Mouse (Mus musculus) midbrain, embryonic 13.5 days (tissue): ENCODE data around the gene Cnnm4. TPM values are rescaled to one million over a fixed set of nuclear protein-coding genes. Genes with fewer than 3 reads are reported as not detected.

ENCODE experiments used
- ATAC-seq: fragments of 200-750 bp; cut with Nextera tagmentation; 2 replicates; pipeline ENCODE4 v1.8.0; 2017; ENCODE audit warnings: mild to moderate bottlenecking, moderate TSS enrichment, moderate library complexity
- H3K27ac ChIP-seq: fragments of 300-500 bp; sonication (generic); 2 replicates; pipeline ENCODE4 v1.5.1; 2015; ENCODE audit warnings: inconsistent platforms, mild to moderate bottlenecking, moderate library complexity
- H3K27me3 ChIP-seq: fragments of 300-500 bp; sonication (generic); 2 replicates; pipeline ENCODE4 v1.6.1; 2015; ENCODE audit warnings: mild to moderate bottlenecking, inconsistent platforms
- H3K36me3 ChIP-seq: fragments of 300-500 bp; sonication (generic); 2 replicates; pipeline ENCODE4 v1.6.1; 2015; ENCODE audit warnings: mild to moderate bottlenecking, inconsistent platforms
- H3K4me1 ChIP-seq: fragments of 300-500 bp; sonication (generic); replicated peaks from 2 replicates; pipeline ENCODE4 v1.6.1; 2015; ENCODE audit warnings: inconsistent platforms
- H3K4me2 ChIP-seq: fragments of 300-500 bp; sonication (generic); replicated peaks from 2 replicates; pipeline ENCODE4 v1.6.1; 2015; ENCODE audit warnings: moderate library complexity, mild to moderate bottlenecking, inconsistent platforms
- H3K4me3 ChIP-seq: fragments of 300-500 bp; sonication (generic); replicated peaks from 2 replicates; pipeline ENCODE4 v1.5.1; 2015; ENCODE audit warnings: mild to moderate bottlenecking, inconsistent platforms
- H3K9ac ChIP-seq: fragments of 300-500 bp; sonication (generic); replicated peaks from 2 replicates; pipeline ENCODE4 v1.6.1; 2015; ENCODE audit warnings: mild to moderate bottlenecking, inconsistent platforms
- H3K9me3 ChIP-seq: fragments of 300-500 bp; sonication (generic); 2 replicates; pipeline ENCODE4 v1.6.1; 2016; ENCODE audit warnings: mild to moderate bottlenecking, inconsistent platforms
- WGBS: fragments of 180-500 bp; shearing (Covaris S2); methylation state at CpG from one replicate; pipeline ENCODE4 v1.1.7; 2015; 5-methylcytosine and 5-hydroxymethylcytosine counted together
- polyA plus RNA-seq: library from polyadenylated mRNA; unstranded; fragments of >200 nt; fragmentation: Nextera tagmentation; extraction: Ambion mirVana; gene quantifications from 2 replicates; pipeline ENCODE4 v1.2.1, GENCODE M21; 2015

Cnnm4 gene
- polyA plus RNA-seq, 1 experiment from 2014 or later, result 8.8 TPM

DNA sequence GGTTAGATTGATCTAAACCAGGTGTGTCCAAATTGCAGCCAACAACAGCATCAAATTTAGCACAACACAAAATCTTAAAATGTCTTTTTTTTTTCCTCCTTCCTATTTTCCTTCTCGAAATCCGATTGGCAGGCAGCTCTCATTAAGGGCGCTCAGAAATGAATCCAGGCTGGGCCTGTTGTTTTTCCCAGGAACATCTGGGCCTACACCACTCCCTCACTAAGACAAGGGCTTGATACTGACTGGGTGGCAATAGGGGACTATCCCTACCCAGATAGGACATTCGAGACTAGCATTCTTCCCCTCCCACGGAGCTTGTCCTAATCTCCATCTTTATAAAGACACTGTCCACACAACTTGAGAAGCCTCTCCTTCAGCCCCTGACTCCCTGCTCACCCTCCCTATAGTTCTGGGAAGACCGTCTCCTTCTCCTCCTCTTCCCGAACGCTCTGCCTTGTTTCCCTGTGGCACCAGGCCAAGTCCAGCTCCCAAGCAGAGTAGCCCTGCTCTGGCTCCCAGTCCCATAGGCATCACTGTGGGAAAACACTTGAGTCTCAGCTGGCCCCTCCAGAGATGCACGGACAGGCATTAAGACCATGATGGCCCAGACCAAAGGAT lies 76.7 kb downstream of the Cnnm4 start:
- H3K9ac ChIP-seq, result peak overlapping the region; percentile 42
- WGBS, result 39% methylated on average over 9 of the region's 9 CpGs
- no peaks in the 10 kb centered on the region for H3K9me3 ChIP-seq
- peak overlapping the region; percentile 80 for H3K27ac ChIP-seq
- peaks cover 54% of the 10 kb centered on the region for H3K4me1 ChIP-seq
- H3K36me3 ChIP-seq, result peaks cover 47% of the 10 kb centered on the region
- no peak overlapping the region for H3K4me3 ChIP-seq
- H3K27me3 ChIP-seq, result no peaks in the 10 kb centered on the region
- H3K4me2 ChIP-seq, result no peak overlapping the region
- ATAC-seq, result no peak

DNA sequence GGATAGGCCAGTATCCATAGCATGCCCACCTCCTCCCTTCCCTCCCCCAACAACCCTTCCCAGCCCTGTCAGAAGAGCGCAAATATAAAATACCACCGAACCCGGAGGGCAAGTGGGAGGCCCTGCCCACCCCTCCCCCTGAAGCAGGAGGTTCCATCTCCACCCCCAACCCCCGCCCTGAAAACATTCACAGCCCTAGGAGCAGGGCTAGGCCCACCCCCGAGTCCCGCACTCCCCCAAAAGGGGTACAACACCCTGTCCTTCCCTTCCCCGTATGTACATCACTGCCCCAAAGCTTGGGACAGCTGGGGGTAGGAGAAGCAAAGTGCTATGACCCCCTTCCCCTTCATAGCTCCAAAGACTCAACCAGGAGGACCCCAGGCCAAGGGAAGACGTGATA lies 77.4 kb downstream of the Cnnm4 start:
- peaks cover 54% of the 10 kb centered on the region for H3K36me3 ChIP-seq
- H3K4me2 ChIP-seq, result peak overlapping the region; percentile 9; the same call in 1 of the 2 replicates
- no peak overlapping the region for H3K4me3 ChIP-seq
- no peak for ATAC-seq
- no peaks in the 10 kb centered on the region for H3K27me3 ChIP-seq
- H3K9me3 ChIP-seq, result no peaks in the 10 kb centered on the region
- H3K9ac ChIP-seq, result no peak overlapping the region
- 60% methylated on average over 8 of the region's 8 CpGs for WGBS
- H3K4me1 ChIP-seq, result peaks cover 59% of the 10 kb centered on the region
- peak overlapping the region; percentile 35; the same call in 1 of the 2 replicates for H3K27ac ChIP-seq

DNA sequence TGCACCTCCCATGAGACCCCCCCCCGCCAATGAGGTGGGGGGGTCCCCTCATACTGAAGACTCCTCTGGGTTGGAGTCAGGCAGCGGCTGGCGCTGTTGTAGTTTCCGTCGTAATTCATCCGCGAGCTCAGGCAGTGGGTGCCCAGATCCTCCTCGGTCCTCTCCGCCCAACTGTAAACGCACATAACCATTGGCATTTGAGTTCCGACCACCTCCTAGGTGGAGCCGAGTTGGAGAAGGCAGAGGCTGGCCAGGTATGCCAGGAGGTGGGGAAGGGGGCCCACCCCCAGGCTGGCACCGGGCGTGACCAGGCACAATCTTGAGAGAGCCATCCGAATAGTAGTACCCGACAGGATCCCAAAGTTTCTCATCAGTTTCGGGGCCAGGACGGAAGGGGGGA lies 78.1 kb downstream of the Cnnm4 start:
- H3K9ac ChIP-seq, result 0 out of 2 replicates have a peak overlapping the region, but pooled peaks have one; percentile 16
- 89% methylated on average over 18 of the region's 18 CpGs for WGBS
- H3K27ac ChIP-seq, result no peak overlapping the region
- no peaks in the 10 kb centered on the region for H3K9me3 ChIP-seq
- no peak for ATAC-seq
- no peaks in the 10 kb centered on the region for H3K27me3 ChIP-seq
- H3K36me3 ChIP-seq, result peaks cover 61% of the 10 kb centered on the region
- peak overlapping the region; percentile 9; the same call in 1 of the 2 replicates for H3K4me2 ChIP-seq
- H3K4me1 ChIP-seq, result peaks cover 67% of the 10 kb centered on the region
- H3K4me3 ChIP-seq, result no peak overlapping the region

DNA sequence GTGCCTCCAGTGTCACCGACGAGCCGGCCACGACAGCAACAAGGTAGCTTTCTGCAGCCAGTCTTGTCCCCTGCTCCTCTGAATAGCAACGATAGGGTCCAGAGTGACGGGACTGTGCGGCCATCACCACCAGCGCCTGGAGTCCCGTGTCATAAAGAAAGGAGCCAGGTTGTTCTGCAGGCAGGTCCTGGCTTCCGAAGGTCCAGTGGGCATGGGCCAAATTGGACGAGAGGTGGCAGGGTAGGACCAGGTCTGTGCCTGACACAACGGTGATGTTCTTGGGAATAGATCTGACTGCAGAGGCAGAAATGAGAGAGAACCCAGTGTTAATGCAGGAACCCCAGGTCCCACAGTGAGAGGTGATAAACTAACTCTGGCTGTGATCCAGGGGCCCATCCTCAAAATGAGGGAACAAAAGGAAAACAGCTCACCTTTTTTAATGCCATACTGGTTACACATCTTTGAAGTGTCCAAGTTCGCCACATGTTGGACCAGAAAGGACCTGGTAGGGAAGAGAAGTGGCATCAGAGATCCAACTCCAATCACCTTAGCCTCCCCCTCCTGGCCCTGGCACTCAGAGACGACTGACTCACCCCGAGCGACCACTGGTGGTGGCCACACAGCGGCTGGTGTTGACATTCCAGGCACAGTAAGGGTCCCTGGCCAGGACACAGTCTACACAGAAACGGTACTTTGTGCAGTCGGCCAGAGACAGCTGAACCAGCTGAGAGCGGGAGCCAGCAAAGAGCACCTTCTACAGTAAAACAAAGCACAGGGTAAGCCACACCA lies 78.8 kb downstream of the Cnnm4 start:
- Histone ChIP-seq H3K9ac (no peak overlapping the region), H3K4me3 (no peak overlapping the region), H3K9me3 (no peaks in the 10 kb centered on the region), H3K27ac (no peak overlapping the region), H3K27me3 (no peaks in the 10 kb centered on the region), H3K36me3 (peaks cover 69% of the 10 kb centered on the region), H3K4me2 (no peak overlapping the region), H3K4me1 (peaks cover 74% of the 10 kb centered on the region)
- 82% methylated on average over 20 of the region's 20 CpGs for WGBS
- ATAC-seq, result no peak

DNA sequence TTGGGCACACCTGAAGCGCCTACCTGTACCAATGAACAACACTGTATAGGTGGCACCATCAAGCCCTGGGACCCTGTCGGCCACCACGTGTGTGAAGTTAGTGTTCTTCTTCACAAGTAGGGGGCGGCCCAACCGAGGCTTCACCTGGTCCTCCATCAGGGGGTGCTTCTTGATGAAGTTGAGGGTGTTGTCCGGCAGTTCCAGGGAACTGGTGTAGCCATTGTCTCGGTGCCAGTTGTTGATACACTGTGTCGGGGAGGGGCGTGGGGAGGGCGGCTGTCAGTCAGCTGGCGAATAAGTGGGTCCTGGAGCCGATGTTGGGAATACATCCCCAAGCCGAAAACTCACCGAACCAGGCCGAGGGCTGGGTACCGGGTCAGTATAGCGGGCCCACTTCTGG lies 80.5 kb downstream of the Cnnm4 start:
- Histone ChIP-seq H3K4me1 (peaks cover 69% of the 10 kb centered on the region), H3K4me2 (no peak overlapping the region), H3K36me3 (peaks cover 70% of the 10 kb centered on the region), H3K27ac (no peak overlapping the region), H3K27me3 (no peaks in the 10 kb centered on the region), H3K4me3 (no peak overlapping the region), H3K9ac (no peak overlapping the region), H3K9me3 (no peaks in the 10 kb centered on the region)
- no peak for ATAC-seq
- 91% methylated on average over 17 of the region's 17 CpGs for WGBS

DNA sequence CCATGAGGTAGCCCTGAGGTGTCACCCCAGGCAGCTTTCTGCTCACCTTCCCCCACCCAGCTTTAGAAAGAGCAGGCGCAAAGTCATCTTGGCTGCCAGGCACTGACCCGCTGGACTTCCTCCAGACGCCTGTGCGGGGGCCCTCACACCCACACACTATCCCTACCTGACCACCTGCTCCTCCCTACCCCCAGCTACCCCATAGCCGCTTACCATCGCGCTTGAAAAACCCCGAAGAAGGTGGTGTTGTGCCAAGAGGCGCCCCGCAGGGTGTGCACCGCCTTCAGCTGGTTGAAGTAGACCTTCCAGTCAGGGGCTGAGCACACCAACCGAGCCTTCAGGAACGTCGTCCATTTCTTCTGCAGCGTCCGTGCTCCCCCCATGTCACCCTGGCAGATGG lies 81.1 kb downstream of the Cnnm4 start:
- no peak for ATAC-seq
- peaks cover 70% of the 10 kb centered on the region for H3K36me3 ChIP-seq
- no peak overlapping the region for H3K9ac ChIP-seq
- H3K27me3 ChIP-seq, result no peaks in the 10 kb centered on the region
- peaks cover 66% of the 10 kb centered on the region for H3K4me1 ChIP-seq
- no peak overlapping the region for H3K4me3 ChIP-seq
- no peaks in the 10 kb centered on the region for H3K9me3 ChIP-seq
- no peak overlapping the region for H3K4me2 ChIP-seq
- WGBS, result 89% methylated on average over 16 of the region's 16 CpGs
- H3K27ac ChIP-seq, result no peak overlapping the region

DNA sequence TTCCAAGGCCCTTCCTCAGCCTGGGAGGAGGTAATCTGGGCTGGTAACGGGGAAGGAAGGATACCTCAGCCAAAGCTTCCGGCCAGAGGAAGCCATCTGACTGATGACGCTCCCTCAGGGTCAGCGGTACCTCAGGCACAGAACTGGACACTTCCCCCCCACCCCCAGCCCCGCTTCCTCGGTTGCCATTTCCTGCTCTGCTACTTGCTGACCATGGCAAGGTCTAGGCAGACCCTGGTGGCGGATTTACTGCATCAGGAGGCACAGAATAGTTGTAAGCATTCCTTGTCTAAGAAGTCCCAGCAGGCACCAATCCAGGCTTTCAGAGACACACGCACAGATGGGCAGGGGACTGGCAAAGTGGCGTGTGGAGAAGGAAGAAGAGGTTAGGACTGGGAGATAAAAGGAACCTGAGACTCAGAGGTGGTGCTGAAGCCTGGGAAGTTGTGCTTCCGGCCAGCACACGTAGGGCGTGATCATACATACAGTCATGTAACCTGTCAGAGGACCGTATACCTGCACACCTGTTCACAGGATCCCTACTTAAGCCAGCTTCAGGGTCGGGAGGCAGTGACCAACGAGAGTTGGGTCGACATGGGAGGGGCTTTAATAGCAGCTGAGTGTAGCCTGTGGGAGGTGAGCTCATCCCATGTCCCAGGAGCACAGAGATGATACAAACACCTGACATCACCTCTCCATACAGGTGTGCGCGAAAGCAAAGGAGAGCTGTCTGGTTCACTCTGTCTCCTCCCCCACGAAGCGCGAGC lies 83.4 kb downstream of the Cnnm4 start:
- peak overlapping the region; percentile 99 for H3K9ac ChIP-seq
- WGBS, result 77% methylated on average over 21 of the region's 21 CpGs
- peaks cover 54% of the 10 kb centered on the region for H3K4me1 ChIP-seq
- peak overlapping the region; percentile 99 for H3K4me3 ChIP-seq
- H3K9me3 ChIP-seq, result no peaks in the 10 kb centered on the region
- peak overlapping the region; percentile 99 for H3K4me2 ChIP-seq
- H3K36me3 ChIP-seq, result peaks cover 55% of the 10 kb centered on the region
- no peak for ATAC-seq
- peak overlapping the region; percentile 100 for H3K27ac ChIP-seq
- 0 out of 2 replicates have a peak, but pooled peaks cover 3% of the 10 kb centered on the region for H3K27me3 ChIP-seq

DNA sequence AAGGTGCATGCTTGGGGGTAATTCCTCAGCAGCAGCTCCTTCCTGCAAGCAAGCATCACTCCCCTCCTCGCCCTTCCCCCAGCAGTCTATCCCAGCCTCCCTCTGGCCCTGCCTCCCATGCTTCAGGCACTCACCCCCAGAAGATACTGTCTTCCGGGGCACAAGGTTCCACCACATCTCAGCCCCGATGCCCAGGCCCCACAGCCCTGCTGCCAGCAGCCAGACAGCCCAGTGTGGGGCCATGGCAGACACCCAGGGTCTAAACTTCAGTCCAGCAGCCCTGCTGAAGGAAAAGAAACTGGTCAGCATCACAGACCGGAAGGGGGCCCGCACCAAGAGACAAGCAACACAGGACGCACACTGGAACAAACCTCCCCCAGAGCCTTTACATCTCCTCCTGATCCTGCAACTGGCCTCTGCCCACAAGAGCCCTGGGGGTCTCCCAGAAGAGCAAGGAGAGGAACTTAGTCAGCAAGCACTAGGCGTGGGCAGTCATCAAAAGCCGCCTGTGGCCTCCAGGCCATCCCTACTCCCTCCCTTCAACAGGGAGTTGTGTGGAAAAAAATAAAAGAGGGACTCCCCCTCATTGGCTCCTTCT lies 84.5 kb downstream of the Cnnm4 start:
- Histone ChIP-seq H3K9me3 (no peaks in the 10 kb centered on the region), H3K36me3 (peaks cover 44% of the 10 kb centered on the region), H3K27ac (peak overlapping the region; percentile 100), H3K27me3 (0 out of 2 replicates have a peak, but pooled peaks cover 4% of the 10 kb centered on the region), H3K9ac (peak overlapping the region; percentile 99), H3K4me3 (peak overlapping the region; percentile 99), H3K4me1 (peaks cover 50% of the 10 kb centered on the region), H3K4me2 (peak overlapping the region; percentile 99)
- no peak for ATAC-seq
- 3% methylated on average over 8 of the region's 8 CpGs for WGBS

DNA sequence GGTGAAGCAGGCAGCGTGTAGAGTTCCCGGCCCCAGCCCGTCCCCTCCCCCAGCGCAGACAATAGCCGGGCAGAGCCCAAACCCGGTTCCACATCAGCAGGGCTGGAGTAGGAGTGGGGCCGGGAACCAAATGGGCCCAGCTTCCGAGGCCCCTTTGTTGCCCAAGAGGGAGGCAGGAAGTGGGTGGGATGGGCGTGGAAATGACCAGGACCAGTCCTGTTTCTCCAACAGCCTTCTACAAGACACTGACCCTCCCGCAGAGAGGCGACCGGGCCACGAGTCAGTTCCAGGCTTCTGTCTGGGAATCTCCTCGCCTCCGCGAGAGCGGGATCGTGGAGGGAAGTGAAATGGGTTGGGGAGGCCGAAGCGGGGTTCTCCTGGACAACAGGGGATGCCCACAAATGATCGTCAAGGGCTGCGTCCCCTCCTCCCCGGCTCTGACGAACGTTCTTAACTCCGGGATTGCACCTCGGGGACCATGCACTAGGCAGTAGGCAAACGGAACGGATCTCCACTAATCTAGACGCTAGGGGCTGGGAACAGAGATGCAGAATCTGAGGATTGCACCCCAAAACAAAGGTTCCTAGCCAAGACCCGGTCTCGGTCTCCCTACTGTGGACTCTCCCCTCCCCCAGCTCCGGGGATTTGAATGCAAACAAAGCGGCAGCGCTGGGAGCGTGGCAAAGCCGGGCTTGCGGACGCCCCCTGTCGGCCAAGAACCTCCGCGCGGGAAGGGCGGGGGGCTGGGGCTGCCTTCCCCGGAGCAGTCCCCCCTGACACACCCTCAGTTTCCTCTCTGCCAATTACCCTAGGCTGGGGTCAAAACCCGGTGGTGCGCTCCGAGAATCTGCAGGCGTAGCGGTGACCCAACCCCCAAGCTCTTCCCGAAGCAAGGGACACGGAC lies 85.4 kb downstream of the Cnnm4 start:
- Histone ChIP-seq H3K36me3 (peaks cover 35% of the 10 kb centered on the region), H3K9me3 (no peaks in the 10 kb centered on the region), H3K4me2 (peak overlapping the region; percentile 99), H3K27ac (peak overlapping the region; percentile 100), H3K27me3 (0 out of 2 replicates have a peak, but pooled peaks cover 4% of the 10 kb centered on the region), H3K9ac (peak overlapping the region; percentile 99), H3K4me3 (peak overlapping the region; percentile 99), H3K4me1 (peaks cover 45% of the 10 kb centered on the region)
- peak; percentile 75 for ATAC-seq
- WGBS, result under 1% methylated on average over 49 of the region's 52 CpGs

DNA sequence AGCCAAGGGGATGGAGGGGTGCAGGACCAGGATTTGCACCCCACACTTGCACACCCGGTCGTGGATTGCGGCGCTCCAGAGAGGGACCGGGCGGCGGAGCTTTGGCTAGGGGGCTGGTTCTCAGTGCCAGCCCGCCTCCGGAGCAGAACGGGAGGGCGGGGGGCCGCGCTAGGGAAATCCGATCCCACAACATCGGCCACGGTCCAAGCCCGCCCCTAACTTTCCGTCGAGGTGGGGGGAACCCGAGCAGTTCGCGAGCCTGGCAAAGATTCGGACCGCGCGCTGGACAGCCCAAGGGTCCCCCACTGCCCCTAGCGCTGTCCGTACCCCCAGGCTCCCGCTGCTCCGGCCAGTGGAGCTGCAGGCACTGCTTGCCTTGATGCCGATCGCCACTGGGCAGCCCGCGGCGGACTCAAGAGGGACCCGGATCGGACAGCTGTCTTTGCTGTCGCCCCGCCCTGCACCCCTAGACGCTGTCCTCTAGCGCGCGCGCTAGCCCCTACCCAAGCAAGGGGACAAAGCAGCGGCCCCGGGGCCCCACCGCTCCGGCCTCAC lies 86.1 kb downstream of the Cnnm4 start:
- Histone ChIP-seq H3K4me1 (peaks cover 40% of the 10 kb centered on the region), H3K27ac (peak overlapping the region; percentile 100), H3K9ac (peak overlapping the region; percentile 99), H3K9me3 (no peaks in the 10 kb centered on the region), H3K36me3 (peaks cover 28% of the 10 kb centered on the region), H3K4me2 (peak overlapping the region; percentile 99), H3K27me3 (0 out of 2 replicates have a peak, but pooled peaks cover 4% of the 10 kb centered on the region), H3K4me3 (peak overlapping the region; percentile 99)
- peak; percentile 62 for ATAC-seq
- under 1% methylated on average over 48 of the region's 48 CpGs for WGBS
